Mouse (Mus musculus) CH12.LX (cell line): ENCODE results near the gene Ddx39. TPM values are rescaled to one million over a fixed set of nuclear protein-coding genes. Genes with fewer than 3 reads are reported as not detected.

ENCODE experiments used
- DNase-seq: peaks from one replicate; pipeline ENCODE4 v3.0.0-alpha.2; 2013; ENCODE audit errors: extremely low read depth
- H3K27ac ChIP-seq: 2 replicates; pipeline ENCODE4 v1.5.1; 2012; ENCODE audit warnings: low read depth, mild to moderate bottlenecking, control low read depth, moderate library complexity; ENCODE audit not compliant: insufficient read depth
- H3K27me3 ChIP-seq: replicated peaks from 2 replicates; pipeline ENCODE3; 2012; ENCODE audit warnings: inconsistent platforms
- H3K36me3 ChIP-seq, 2 experiments: replicated peaks in 1 of 2; 2 replicates each; pipeline versions ENCODE3 to v1.6.1; 2012; ENCODE audit warnings: inconsistent platforms in 1 of 2, low read length in 1 of 2, mild to moderate bottlenecking in 1 of 2, mixed read lengths in 1 of 2, moderate library complexity in 1 of 2; ENCODE audit not compliant: control insufficient read depth in 1 of 2, insufficient read depth in 1 of 2
- H3K4me1 ChIP-seq, 2 experiments: 2 replicates each; pipeline ENCODE4 v1.6.1; 2012; ENCODE audit warnings: inconsistent platforms in 1 of 2, moderate library complexity in 1 of 2; ENCODE audit not compliant: insufficient read depth in 2 of 2, control insufficient read depth in 1 of 2
- H3K4me2 ChIP-seq: 2 replicates; pipeline ENCODE4 v1.6.1; 2012; ENCODE audit warnings: low read depth, mild to moderate bottlenecking, control low read depth; ENCODE audit not compliant: poor library complexity, insufficient read depth, severe bottlenecking
- H3K4me3 ChIP-seq, 3 experiments: fragments of 150-350 bp in 1 of 3; sonication (generic) in 1 of 3; replicated peaks in 1 of 3; 2 replicates each; pipeline versions ENCODE3 to v1.5.1; 2011 to 2012; ENCODE audit warnings: low read depth in 2 of 3, low read length in 2 of 3, mild to moderate bottlenecking in 2 of 3, moderate library complexity in 2 of 3, control low read depth in 1 of 3, improper control_type of control experiment in 1 of 3, inconsistent platforms in 1 of 3, mixed read lengths in 1 of 3; ENCODE audit not compliant: poor library complexity in 1 of 3
- H3K79me2 ChIP-seq: replicated peaks from 2 replicates; pipeline ENCODE4 v1.6.1; 2012; ENCODE audit warnings: mild to moderate bottlenecking, moderate library complexity; ENCODE audit not compliant: control insufficient read depth, poor library complexity, insufficient read depth, severe bottlenecking; ENCODE audit errors: extremely low read depth
- H3K9ac ChIP-seq: 2 replicates; pipeline ENCODE4 v1.6.1; 2012; ENCODE audit warnings: low read depth, mild to moderate bottlenecking, control low read depth, moderate library complexity; ENCODE audit not compliant: insufficient read depth
- H3K9me3 ChIP-seq: replicated peaks from 2 replicates; pipeline ENCODE3; 2012; ENCODE audit warnings: low read length, inconsistent platforms, mixed read lengths
- BHLHE40 ChIP-seq: IDR thresholded peaks from 2 replicates; pipeline ENCODE4 v1.6.1; 2011; ENCODE audit warnings: mild to moderate bottlenecking, low read depth, low read length, improper control_type of control experiment
- CHD2 ChIP-seq: IDR thresholded peaks from 2 replicates; pipeline ENCODE4 v1.6.1; 2011; ENCODE audit warnings: low read length, improper control_type of control experiment
- CTCF ChIP-seq, 2 experiments: IDR thresholded peaks in 1 of 2; conservative IDR thresholded peaks in 1 of 2; 2 replicates each; pipeline ENCODE4 v1.5.1; 2011 to 2012; ENCODE audit warnings: low read depth in 2 of 2, low read length in 2 of 2, improper control_type of control experiment in 1 of 2, inconsistent platforms in 1 of 2, mild to moderate bottlenecking in 1 of 2, moderate library complexity in 1 of 2
- ELF1 ChIP-seq: IDR thresholded peaks from 2 replicates; pipeline ENCODE4 v1.6.1; 2014; ENCODE audit warnings: low read depth, mild to moderate bottlenecking, inconsistent platforms, low read length, improper control_type of control experiment
- EP300 ChIP-seq: IDR thresholded peaks from 2 replicates; pipeline ENCODE4 v1.6.1; 2011; ENCODE audit warnings: low read length, improper control_type of control experiment
- ETS1 ChIP-seq: conservative IDR thresholded peaks from 2 replicates; pipeline ENCODE4 v1.6.1; 2012; ENCODE audit warnings: low read depth, mild to moderate bottlenecking, inconsistent platforms, low read length, improper control_type of control experiment, moderate library complexity
- HCFC1 ChIP-seq: IDR thresholded peaks from 2 replicates; pipeline ENCODE4 v1.6.1; 2012; ENCODE audit warnings: low read depth, mild to moderate bottlenecking, inconsistent platforms, low read length, improper control_type of control experiment
- IRF4 ChIP-seq: IDR thresholded peaks from 2 replicates; pipeline ENCODE4 v1.6.1; 2014; ENCODE audit warnings: low read depth, mild to moderate bottlenecking, inconsistent platforms, low read length, improper control_type of control experiment
- JUN ChIP-seq: IDR thresholded peaks from 2 replicates; pipeline ENCODE4 v1.6.1; 2011; ENCODE audit warnings: low read depth, mild to moderate bottlenecking, low read length, improper control_type of control experiment, moderate library complexity; ENCODE audit not compliant: insufficient read depth
- JUND ChIP-seq: conservative IDR thresholded peaks from 2 replicates; pipeline ENCODE4 v1.6.1; 2011; ENCODE audit warnings: low read depth, low read length, improper control_type of control experiment
- KAT2A ChIP-seq: IDR thresholded peaks from 2 replicates; pipeline ENCODE4 v1.6.1; 2012; ENCODE audit warnings: low read length, improper control_type of control experiment, inconsistent platforms; ENCODE audit not compliant: insufficient replicate concordance
- MAX ChIP-seq: IDR thresholded peaks from 2 replicates; pipeline ENCODE4 v1.6.1; 2011; ENCODE audit warnings: low read length, improper control_type of control experiment
- MAZ ChIP-seq: IDR thresholded peaks from 2 replicates; pipeline ENCODE4 v1.6.1; 2012; ENCODE audit warnings: low read depth, mild to moderate bottlenecking, inconsistent platforms, low read length, improper control_type of control experiment, moderate library complexity
- MXI1 ChIP-seq: IDR thresholded peaks from 2 replicates; pipeline ENCODE4 v1.6.1; 2011; ENCODE audit warnings: mild to moderate bottlenecking, low read depth, low read length, improper control_type of control experiment
- MYC ChIP-seq: IDR thresholded peaks from 2 replicates; pipeline ENCODE4 v1.6.1; 2011; ENCODE audit warnings: low read depth, mild to moderate bottlenecking, improper control_type of control experiment, low read length
- NELFE ChIP-seq: IDR thresholded peaks from 2 replicates; pipeline ENCODE4 v1.6.1; 2011; ENCODE audit warnings: low read depth, low read length, improper control_type of control experiment
- NRF1 ChIP-seq: IDR thresholded peaks from 2 replicates; pipeline ENCODE4 v1.6.1; 2014; ENCODE audit warnings: low read depth, mild to moderate bottlenecking, inconsistent platforms, low read length, improper control_type of control experiment, moderate library complexity
- PAX5 ChIP-seq: IDR thresholded peaks from 2 replicates; pipeline ENCODE4 v1.6.1; 2012; ENCODE audit warnings: low read length, inconsistent platforms, mixed read lengths
- POLR2A ChIP-seq: IDR thresholded peaks from 2 replicates; pipeline ENCODE4 v1.6.1; 2011; ENCODE audit warnings: low read depth, mild to moderate bottlenecking, improper control_type of control experiment, low read length
- POLR2AphosphoS2 ChIP-seq: IDR thresholded peaks from 2 replicates; pipeline ENCODE4 v1.6.1; 2011; ENCODE audit warnings: low read depth, low read length, improper control_type of control experiment
- RAD21 ChIP-seq: IDR thresholded peaks from 2 replicates; pipeline ENCODE4 v1.6.1; 2011; ENCODE audit warnings: low read depth, mild to moderate bottlenecking, low read length, improper control_type of control experiment, moderate library complexity
- RCOR1 ChIP-seq: conservative IDR thresholded peaks from 2 replicates; pipeline ENCODE4 v1.6.1; 2012; ENCODE audit warnings: low read depth, mild to moderate bottlenecking, inconsistent platforms, low read length, improper control_type of control experiment
- SIN3A ChIP-seq: IDR thresholded peaks from 2 replicates; pipeline ENCODE4 v1.6.1; 2012; ENCODE audit warnings: low read length, improper control_type of control experiment, inconsistent platforms
- SMC3 ChIP-seq: IDR thresholded peaks from 2 replicates; pipeline ENCODE4 v1.6.1; 2011; ENCODE audit warnings: low read depth, low read length, improper control_type of control experiment
- TBP ChIP-seq: conservative IDR thresholded peaks from 2 replicates; pipeline ENCODE4 v1.6.1; 2011; ENCODE audit warnings: low read depth, low read length, improper control_type of control experiment
- TCF12 ChIP-seq: IDR thresholded peaks from 2 replicates; pipeline ENCODE4 v1.6.1; 2014; ENCODE audit warnings: low read depth, mild to moderate bottlenecking, inconsistent platforms, low read length, improper control_type of control experiment
- UBTF ChIP-seq: IDR thresholded peaks from 2 replicates; pipeline ENCODE4 v1.6.1; 2012; ENCODE audit warnings: low read depth, mild to moderate bottlenecking, inconsistent platforms, low read length, improper control_type of control experiment, moderate library complexity
- USF1 ChIP-seq: IDR thresholded peaks from 2 replicates; pipeline ENCODE4 v1.6.1; 2014; ENCODE audit warnings: low read depth, mild to moderate bottlenecking, inconsistent platforms, low read length, improper control_type of control experiment
- USF2 ChIP-seq: conservative IDR thresholded peaks from 2 replicates; pipeline ENCODE4 v1.6.1; 2011; ENCODE audit warnings: low read depth, low read length, improper control_type of control experiment
- ZC3H11A ChIP-seq: IDR thresholded peaks from 2 replicates; pipeline ENCODE4 v1.6.1; 2012; ENCODE audit warnings: low read depth, mild to moderate bottlenecking, inconsistent platforms, low read length, improper control_type of control experiment
- ZKSCAN1 ChIP-seq: IDR thresholded peaks from 2 replicates; pipeline ENCODE4 v1.6.1; 2012; ENCODE audit warnings: low read depth, inconsistent platforms, low read length, improper control_type of control experiment, borderline replicate concordance
- ZMIZ1 ChIP-seq: IDR thresholded peaks from 2 replicates; pipeline ENCODE4 v1.6.1; 2012; ENCODE audit warnings: low read depth, mild to moderate bottlenecking, inconsistent platforms, low read length, improper control_type of control experiment
- dilution Hi-C: fragments of 300-500 bp; cut with MboI; formaldehyde crosslinking; loops from 2 replicates; pipeline ENCODE4 v1.14.3; 2020; ENCODE audit warnings: low sequenced_read_pairs; ENCODE audit not compliant: extremely low pct_unique_long_range_greater_than_20kb, extremely low pct_ligation_motif_present
- in situ Hi-C: fragments of 300-500 bp; cut with MboI; formaldehyde crosslinking; loops from 3 replicates; pipeline ENCODE4 v1.14.3; 2019; ENCODE audit warnings: low sequenced_read_pairs, low pct_ligation_motif_present, low pct_unique_long_range_greater_than_20kb, mixed read lengths
- polyA plus RNA-seq: library from polyadenylated mRNA; unstranded; fragments of >175 nt; gene quantifications from 2 replicates; pipeline ENCODE4 v1.2.1, GENCODE M21; 2012; ENCODE audit warnings: low read depth; ENCODE audit not compliant: insufficient read length
- total RNA-seq, 2 experiments: library from RNA; depleted of rRNA; stranded (reverse); fragments of 300-350 nt in 1 of 2; fragments of >200 nt in 1 of 2; gene quantifications; 2 replicates each; pipeline ENCODE4 v1.2.3; 2012 to 2014

Ddx39 gene
- total RNA-seq (2012; rRNA removed) = 194 and 278 TPM in 2 replicates
- 339 and 372 TPM in 2 replicates for total RNA-seq (2014; rRNA removed)
- 231 and 232 TPM in 2 replicates for polyA plus RNA-seq

- Histone ChIP-seq H3K9ac (peak within 1 kb of the TSS; percentile 86), H3K79me2 (peaks cover 48% of the 10 kb centered on the region), H3K4me1 (peaks cover 10 to 34% of the 10 kb centered on the region in 2 experiments), H3K36me3 (peaks cover 12 to 27% of the 10 kb centered on the region in 2 experiments), H3K27me3 (no peaks in the 10 kb centered on the region), H3K4me3 (peak within 1 kb of the TSS; percentile 66 to 98 (median 85)), H3K4me2 (peak within 1 kb of the TSS; percentile 96), H3K9me3 (no peaks in the 10 kb centered on the region), H3K27ac (peak within 1 kb of the TSS; percentile 79)
- dilution Hi-C loops = no loop called here
- no peak for TF ChIP-seq RCOR1
- TF ChIP-seq SIN3A = peak; percentile 66; the same call in 1 of the 2 replicates
- TF ChIP-seq CTCF (conservative IDR thresholded peaks at IDR 0.05 in 1 of 2, IDR thresholded peaks at IDR 0.05 in 1 of 2; ENCODE audit: low read depth in 2 of 2, low read length in 2 of 2) = no peak
- TF ChIP-seq NELFE = peak; percentile 84
- TF ChIP-seq KAT2A = peak; percentile 49; the same call in 1 of the 2 replicates
- peak; percentile 73 for TF ChIP-seq MAX
- no peak for TF ChIP-seq SMC3
- peak; percentile 90; the same call in 1 of the 2 replicates for TF ChIP-seq ZMIZ1
- no peak for TF ChIP-seq PAX5
- TF ChIP-seq IRF4 = 0 out of 2 replicates have a peak, but pooled peaks have one; percentile 17
- TF ChIP-seq RAD21 = no peak
- TF ChIP-seq MXI1 = peak; percentile 85
- TF ChIP-seq JUN = no peak
- TF ChIP-seq USF2 = peak; percentile 80
- TF ChIP-seq USF1 = peak; percentile 86
- peak; percentile 76 for TF ChIP-seq TCF12
- TF ChIP-seq TBP = peak; percentile 82; the same call in 1 of the 2 replicates
- no peak for TF ChIP-seq ETS1
- peak; percentile 95 for TF ChIP-seq POLR2A
- peak; percentile 88 for TF ChIP-seq CHD2
- TF ChIP-seq ZC3H11A = no peak
- TF ChIP-seq BHLHE40 = peak; percentile 99
- TF ChIP-seq ELF1 = peak; percentile 85
- peak; percentile 80 for TF ChIP-seq ZKSCAN1
- peak; percentile 91 for TF ChIP-seq NRF1
- TF ChIP-seq UBTF = peak; percentile 73; the same call in 1 of the 2 replicates
- no peak for TF ChIP-seq POLR2AphosphoS2
- peak; percentile 76 for TF ChIP-seq MYC
- TF ChIP-seq EP300 = no peak
- TF ChIP-seq HCFC1 = peak; percentile 67
- 0 out of 2 replicates have a peak, but pooled peaks have one; percentile 24 for TF ChIP-seq MAZ
- no peak for TF ChIP-seq JUND
- in situ Hi-C loops = no loop called here
- peak; percentile 99 for DNase-seq
These were observed at the start of gene Ddx39 for GRCm38 (mm10) chr8:83715031-83715690. Gene Ddx39, plus strand, starts transcription at chr8:83715177.
